Mouse (Mus musculus): Measurements from ENCODE around the gene Ehd1. TPM values are rescaled to one million over a fixed set of nuclear protein-coding genes. Genes with fewer than 3 reads are reported as not detected.

Gene Ehd1
- total RNA-seq, 2 experiments from 2014 or later: 20.6 to 21.6 TPM

GRCm38 (mm10) chr19:6343996-6344395 is 67.5 kb downstream of the Ehd1 start:
- ATAC-seq (replicated peaks; ENCODE audit: poor library complexity, severe bottlenecking): no peak

- no peak for ATAC-seq (replicated peaks; ENCODE audit: poor library complexity, severe bottlenecking)
These were observed 69.5 kb downstream of the Ehd1 start for GRCm38 (mm10) chr19:6346023-6346422.

GRCm38 (mm10) chr19:6346661-6347060 is 70.1 kb downstream of the Ehd1 start:
- ATAC-seq (replicated peaks; ENCODE audit: poor library complexity, severe bottlenecking): no peak

GRCm38 (mm10) chr19:6347615-6348014 is 71.1 kb downstream of the Ehd1 start:
- ATAC-seq (replicated peaks; ENCODE audit: poor library complexity, severe bottlenecking): no peak

- ATAC-seq (replicated peaks; ENCODE audit: poor library complexity, severe bottlenecking): no peak
These were observed 72.2 kb downstream of the Ehd1 start for GRCm38 (mm10) chr19:6348717-6349116.

- peak; percentile 54 for ATAC-seq (replicated peaks; ENCODE audit: poor library complexity, severe bottlenecking)
These were observed 72.9 kb downstream of the Ehd1 start for GRCm38 (mm10) chr19:6349215-6349983.

Other genes starting within 250 kb of the Ehd1 start
- gene Syvn1, start 230.1 kb upstream of the Ehd1 start, total RNA-seq (2014; fragmentation: Nextera tagmentation): 33.6 and 46.5 TPM in 2 replicates
- gene Syvn1, start 230.1 kb upstream of the Ehd1 start, total RNA-seq (2017): 3.8 and 8.2 TPM in 2 replicates
- gene Mrpl49, start 218.9 kb upstream of the Ehd1 start, total RNA-seq (2014; fragmentation: Nextera tagmentation): 39.7 and 52.3 TPM in 2 replicates
- 45.2 and 46.1 TPM in 2 replicates for gene Mrpl49, start 218.9 kb upstream of the Ehd1 start, total RNA-seq (2017)
- 2,326 and 2,717 TPM in 2 replicates for gene Fau, start 218.9 kb upstream of the Ehd1 start, total RNA-seq (2014; fragmentation: Nextera tagmentation)
- 1,639 and 2,001 TPM in 2 replicates for gene Fau, start 218.9 kb upstream of the Ehd1 start, total RNA-seq (2017)
- gene Znhit2, start 215.5 kb upstream of the Ehd1 start, total RNA-seq (2014; fragmentation: Nextera tagmentation): 5.0 and 17.6 TPM in 2 replicates
- 13.7 and 17.6 TPM in 2 replicates for gene Znhit2, start 215.5 kb upstream of the Ehd1 start, total RNA-seq (2017)
- gene Tm7sf2, start 208.4 kb upstream of the Ehd1 start, total RNA-seq (2014; fragmentation: Nextera tagmentation): 14.4 and 19.3 TPM in 2 replicates
- 3.4 and 4.0 TPM in 2 replicates for gene Tm7sf2, start 208.4 kb upstream of the Ehd1 start, total RNA-seq (2017)
- 33.1 and 44.0 TPM in 2 replicates for gene Vps51, start 199.5 kb upstream of the Ehd1 start, total RNA-seq (2014; fragmentation: Nextera tagmentation)
- 48.0 and 48.5 TPM in 2 replicates for gene Vps51, start 199.5 kb upstream of the Ehd1 start, total RNA-seq (2017)
- not detected in 2 replicates for gene Tmem262, start 196.7 kb upstream of the Ehd1 start, total RNA-seq (2014; fragmentation: Nextera tagmentation)
- not detected in 2 replicates for gene Tmem262, start 196.7 kb upstream of the Ehd1 start, total RNA-seq (2017)
- not detected in 2 replicates for gene Gm28374, start 194.5 kb upstream of the Ehd1 start, total RNA-seq (2014; fragmentation: Nextera tagmentation)
- gene Gm28374, start 194.5 kb upstream of the Ehd1 start, total RNA-seq (2017): not detected in 2 replicates
- 11.9 and 21.6 TPM in 2 replicates for gene Zfpl1, start 191.8 kb upstream of the Ehd1 start, total RNA-seq (2014; fragmentation: Nextera tagmentation)
- 19.9 and 30.2 TPM in 2 replicates for gene Zfpl1, start 191.8 kb upstream of the Ehd1 start, total RNA-seq (2017)
- 39.0 and 43.6 TPM in 2 replicates for gene Cdca5, start 191.7 kb upstream of the Ehd1 start, total RNA-seq (2014; fragmentation: Nextera tagmentation)
- gene Cdca5, start 191.7 kb upstream of the Ehd1 start, total RNA-seq (2017): 34.8 and 42.1 TPM in 2 replicates
- gene AC131692.1, start 182.3 kb upstream of the Ehd1 start, total RNA-seq (2014; fragmentation: Nextera tagmentation): 2.7 TPM in 1 of 2 replicates, not detected in the other
- gene AC131692.1, start 182.3 kb upstream of the Ehd1 start, total RNA-seq (2017): 2.2 TPM in 1 of 2 replicates, not detected in the other
- gene Naaladl1, start 170.9 kb upstream of the Ehd1 start, total RNA-seq (2014; fragmentation: Nextera tagmentation): 0.28 and 1.1 TPM in 2 replicates
- gene Naaladl1, start 170.9 kb upstream of the Ehd1 start, total RNA-seq (2017): not detected in 2 replicates
- 8.5 and 10.2 TPM in 2 replicates for gene Sac3d1, start 158.1 kb upstream of the Ehd1 start, total RNA-seq (2014; fragmentation: Nextera tagmentation)
- 5.9 and 7.2 TPM in 2 replicates for gene Sac3d1, start 158.1 kb upstream of the Ehd1 start, total RNA-seq (2017)
- 31.2 and 31.3 TPM in 2 replicates for gene Snx15, start 148.4 kb upstream of the Ehd1 start, total RNA-seq (2014; fragmentation: Nextera tagmentation)
- gene Snx15, start 148.4 kb upstream of the Ehd1 start, total RNA-seq (2017): 9.7 and 11.2 TPM in 2 replicates
- gene Batf2, start 135.7 kb upstream of the Ehd1 start, total RNA-seq (2014; fragmentation: Nextera tagmentation): 5.1 TPM in 1 of 2 replicates, not detected in the other
- 0.77 and 2.3 TPM in 2 replicates for gene Batf2, start 135.7 kb upstream of the Ehd1 start, total RNA-seq (2017)
- gene Arl2, start 135.2 kb upstream of the Ehd1 start, total RNA-seq (2014; fragmentation: Nextera tagmentation): 22.6 and 37.1 TPM in 2 replicates
- gene Arl2, start 135.2 kb upstream of the Ehd1 start, total RNA-seq (2017): 27.1 and 30.7 TPM in 2 replicates
- not detected in 2 replicates for gene Majin, start 92.3 kb upstream of the Ehd1 start, total RNA-seq (2014; fragmentation: Nextera tagmentation)
- not detected in 2 replicates for gene Majin, start 92.3 kb upstream of the Ehd1 start, total RNA-seq (2017)
- gene Gpha2, start 50.3 kb upstream of the Ehd1 start, total RNA-seq (2014; fragmentation: Nextera tagmentation): not detected in 2 replicates
- gene Gpha2, start 50.3 kb upstream of the Ehd1 start, total RNA-seq (2017): not detected in 2 replicates
- gene Ppp2r5b, start 40.9 kb upstream of the Ehd1 start, total RNA-seq (2014; fragmentation: Nextera tagmentation): 3.0 and 3.1 TPM in 2 replicates
- gene Ppp2r5b, start 40.9 kb upstream of the Ehd1 start, total RNA-seq (2017): 1.9 and 3.7 TPM in 2 replicates
- 18.3 and 30.9 TPM in 2 replicates for gene Atg2a, start 35.1 kb upstream of the Ehd1 start, total RNA-seq (2014; fragmentation: Nextera tagmentation)
- gene Atg2a, start 35.1 kb upstream of the Ehd1 start, total RNA-seq (2017): 5.5 and 8.3 TPM in 2 replicates
- gene Cdc42bpg, start 29.7 kb downstream of the Ehd1 start, total RNA-seq (2014; fragmentation: Nextera tagmentation): 2.6 and 4.1 TPM in 2 replicates
- gene Cdc42bpg, start 29.7 kb downstream of the Ehd1 start, total RNA-seq (2017): 3.6 and 4.4 TPM in 2 replicates
- gene Men1, start 58.3 kb downstream of the Ehd1 start, total RNA-seq (2014; fragmentation: Nextera tagmentation): 37.7 and 54.2 TPM in 2 replicates
- gene Men1, start 58.3 kb downstream of the Ehd1 start, total RNA-seq (2017): 30.5 and 33.4 TPM in 2 replicates
- 50.7 and 54.7 TPM in 2 replicates for gene Map4k2, start 64.4 kb downstream of the Ehd1 start, total RNA-seq (2014; fragmentation: Nextera tagmentation)
- 26.1 and 30.6 TPM in 2 replicates for gene Map4k2, start 64.4 kb downstream of the Ehd1 start, total RNA-seq (2017)
- 286 and 301 TPM in 2 replicates for gene Sf1, start 87.0 kb downstream of the Ehd1 start, total RNA-seq (2014; fragmentation: Nextera tagmentation)
- gene Sf1, start 87.0 kb downstream of the Ehd1 start, total RNA-seq (2017): 187 and 209 TPM in 2 replicates
- gene Pygm, start 107.7 kb downstream of the Ehd1 start, total RNA-seq (2014; fragmentation: Nextera tagmentation): 0.92 and 6.9 TPM in 2 replicates
- 0.41 TPM in 1 of 2 replicates, not detected in the other for gene Pygm, start 107.7 kb downstream of the Ehd1 start, total RNA-seq (2017)
- gene Rasgrp2, start 122.6 kb downstream of the Ehd1 start, total RNA-seq (2014; fragmentation: Nextera tagmentation): 279 and 345 TPM in 2 replicates
- gene Rasgrp2, start 122.6 kb downstream of the Ehd1 start, total RNA-seq (2017): 308 and 310 TPM in 2 replicates
- gene Nrxn2, start 142.0 kb downstream of the Ehd1 start, total RNA-seq (2014; fragmentation: Nextera tagmentation): not detected in 2 replicates
- not detected in 2 replicates for gene Nrxn2, start 142.0 kb downstream of the Ehd1 start, total RNA-seq (2017)

All from granulocyte monocyte progenitor cell, adult 5-6 weeks (primary cell).